Mouse (Mus musculus): ENCODE results near the gene Prkcd.
A peak's percentile ranks its signal among the peaks of the same experiment; 100 is the strongest.

Prkcd gene

GRCm38 (mm10) chr14:30609499-30609898 is 16.5 kb downstream of the Prkcd start:
- no peak for DNase-seq (ENCODE audit: inconsistent age in 2 of 2, low spot score in 1 of 2)

- DNase-seq (ENCODE audit: inconsistent age in 2 of 2, low spot score in 1 of 2): no peak
Measured at GRCm38 (mm10) chr14:30608176-30608575, 17.8 kb downstream of the Prkcd start.

GRCm38 (mm10) chr14:30607696-30608095 is 18.3 kb downstream of the Prkcd start:
- no peak for DNase-seq (ENCODE audit: inconsistent age in 2 of 2, low spot score in 1 of 2)

DNA sequence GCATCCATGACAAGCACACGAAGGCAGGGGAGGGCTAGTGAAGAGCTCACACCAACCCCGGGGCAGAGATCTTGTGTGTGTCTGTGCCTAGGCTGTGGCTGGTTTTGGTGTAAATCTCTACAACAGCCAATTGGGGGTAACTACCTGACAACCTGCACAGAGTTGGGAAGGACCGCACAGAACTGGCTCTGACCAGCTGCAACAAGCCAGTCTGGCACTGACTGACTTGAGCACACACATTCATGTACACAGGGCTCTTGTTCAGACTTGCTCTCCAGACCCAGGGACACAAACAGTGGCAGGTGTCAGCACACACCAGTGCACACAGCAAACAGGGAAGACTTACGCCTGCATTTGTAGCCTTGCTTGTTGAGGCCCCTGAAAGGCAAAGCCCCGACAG is 19.2 kb downstream of the Prkcd start:
- DNase-seq (ENCODE audit: inconsistent age in 2 of 2, low spot score in 1 of 2): no peak

GRCm38 (mm10) chr14:30597142-30597541 is 28.9 kb downstream of the Prkcd start:
- DNase-seq (ENCODE audit: inconsistent age in 2 of 2, low spot score in 1 of 2): no peak

DNA sequence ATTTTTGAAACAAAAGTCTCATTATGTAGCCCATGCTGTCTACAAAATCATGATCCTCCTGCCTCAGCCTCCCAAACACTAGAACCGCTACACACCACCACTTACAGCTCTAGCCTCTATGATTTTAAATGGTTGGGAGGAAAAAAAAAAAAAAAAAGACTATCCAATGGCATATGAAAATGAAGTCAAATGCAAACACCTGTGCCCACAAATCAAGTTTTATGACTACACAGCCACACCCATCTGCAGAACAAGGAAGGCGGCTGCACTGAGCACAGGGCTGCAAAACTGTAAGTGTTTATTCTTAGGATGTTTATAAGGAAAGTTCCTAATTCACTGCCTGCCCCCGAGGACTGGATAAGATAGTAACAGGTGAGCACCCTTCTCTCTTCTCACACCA is 29.6 kb downstream of the Prkcd start:
- DNase-seq (ENCODE audit: inconsistent age in 2 of 2, low spot score in 1 of 2): no peak

DNA sequence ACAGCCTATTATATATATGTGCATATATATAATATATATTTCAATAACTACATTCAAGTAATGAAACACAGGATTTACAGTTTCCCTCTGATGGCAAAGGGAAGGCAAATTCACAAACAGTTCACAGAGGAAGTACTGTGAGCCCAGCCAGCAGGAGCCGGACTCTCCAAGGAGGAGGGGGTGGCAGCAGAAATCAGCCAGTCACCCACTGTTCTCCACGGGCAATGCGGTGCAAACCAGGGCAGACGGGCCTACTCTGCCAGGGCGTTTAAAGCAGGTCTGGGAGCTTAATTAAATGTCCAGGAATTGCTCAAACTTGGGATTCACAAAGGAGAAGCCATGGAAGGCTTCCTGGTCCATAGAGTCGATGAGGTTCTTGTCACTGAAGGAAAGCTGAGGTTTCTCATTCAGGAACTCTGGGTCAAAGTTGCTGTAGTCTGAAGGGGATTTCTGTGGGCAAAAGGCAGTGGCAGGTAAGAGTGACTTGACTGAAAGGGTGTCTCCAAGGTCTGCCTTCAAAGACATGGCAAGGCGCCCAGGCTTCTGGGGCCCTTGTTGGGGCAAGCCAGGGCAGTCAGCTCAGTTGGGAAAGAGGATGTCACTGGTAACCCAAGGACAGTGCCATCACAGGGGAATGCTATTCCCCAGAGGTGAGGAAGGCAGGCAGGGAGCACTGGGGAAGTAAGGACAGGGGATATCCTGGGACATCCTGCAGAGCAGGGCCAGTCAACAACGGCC is 30.3 kb downstream of the Prkcd start:
- peak; percentile 88 to 95 for DNase-seq (ENCODE audit: inconsistent age in 2 of 2, low spot score in 1 of 2)

DNA sequence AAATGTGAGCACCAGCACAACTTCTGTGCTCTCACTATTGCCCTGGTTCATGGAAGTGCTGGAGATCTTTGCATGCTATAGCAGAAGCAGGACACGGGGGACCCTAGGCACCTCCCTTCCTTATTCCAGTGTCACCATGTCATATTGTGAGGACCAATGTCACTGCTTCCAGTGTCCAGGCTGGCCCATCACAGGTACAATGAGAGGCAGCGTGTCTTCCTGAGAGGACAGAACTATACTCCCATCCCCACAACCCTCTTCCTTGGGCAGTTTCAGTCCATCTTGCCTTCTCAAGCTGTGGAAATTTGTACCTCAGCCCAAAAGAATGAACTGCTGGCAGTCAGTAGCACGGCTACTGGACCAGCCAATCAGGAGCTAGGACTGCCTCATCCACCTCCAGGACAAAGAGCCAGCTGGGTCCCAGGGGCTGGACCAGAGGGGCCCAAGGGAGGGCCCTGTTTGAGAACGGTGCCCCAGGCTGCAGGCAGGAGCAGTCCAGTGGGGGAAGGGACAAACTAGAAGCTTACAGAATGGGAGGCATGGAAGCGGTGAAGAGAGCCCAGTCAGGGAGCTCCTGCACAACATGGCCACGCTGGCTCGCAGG is 31.8 kb downstream of the Prkcd start:
- peak in 1 of 2 experiments; percentile 82 for DNase-seq (ENCODE audit: inconsistent age in 2 of 2, low spot score in 1 of 2)

DNA sequence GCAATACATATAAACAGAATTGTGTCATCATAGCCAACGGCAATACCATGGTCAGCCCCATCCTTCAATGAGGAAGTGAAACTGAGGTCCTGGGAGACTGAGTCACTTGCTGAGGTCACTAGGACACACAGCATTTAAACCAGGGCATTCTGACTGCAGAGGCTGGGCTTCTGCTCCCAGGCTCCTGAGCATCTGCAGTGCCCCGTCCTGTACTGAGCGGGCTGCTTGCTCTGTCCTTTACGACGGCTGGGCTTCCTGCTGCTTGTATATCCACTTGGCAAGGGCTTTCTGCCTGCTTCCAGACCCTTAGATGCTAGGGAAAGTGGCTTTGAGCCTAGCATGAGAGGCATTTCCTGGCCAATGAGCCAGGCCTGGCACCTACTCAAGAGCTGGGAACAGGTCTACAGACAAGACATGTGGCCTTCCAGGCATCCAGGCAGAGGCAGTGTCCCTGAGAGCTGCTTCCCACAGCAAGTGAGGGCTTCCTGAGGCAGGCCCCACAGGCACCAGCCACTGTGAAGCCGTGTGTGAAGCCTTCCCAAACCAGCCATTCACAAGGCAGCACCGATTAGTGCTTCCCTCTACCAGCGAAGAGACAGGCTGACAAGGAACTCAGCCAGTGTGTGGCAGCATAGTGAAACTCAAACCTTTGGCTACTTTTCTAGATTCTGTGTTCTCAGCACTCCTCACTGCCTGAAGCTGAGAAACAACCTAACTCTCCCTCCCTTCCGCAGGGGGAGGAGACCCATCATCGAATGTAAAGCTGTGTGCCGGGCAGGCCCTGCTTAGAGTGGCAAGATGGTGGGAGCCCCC is 32.5 kb downstream of the Prkcd start:
- DNase-seq (ENCODE audit: inconsistent age in 2 of 2, low spot score in 1 of 2): peak; percentile 80 to 92

- peak; percentile 87 to 94 for DNase-seq (ENCODE audit: inconsistent age in 2 of 2, low spot score in 1 of 2)
Measured at GRCm38 (mm10) chr14:30591417-30591816, 34.6 kb downstream of the Prkcd start.

GRCm38 (mm10) chr14:30590918-30591317 is 35.1 kb downstream of the Prkcd start:
- peak; percentile 69 to 86 for DNase-seq (ENCODE audit: inconsistent age in 2 of 2, low spot score in 1 of 2)

DNA sequence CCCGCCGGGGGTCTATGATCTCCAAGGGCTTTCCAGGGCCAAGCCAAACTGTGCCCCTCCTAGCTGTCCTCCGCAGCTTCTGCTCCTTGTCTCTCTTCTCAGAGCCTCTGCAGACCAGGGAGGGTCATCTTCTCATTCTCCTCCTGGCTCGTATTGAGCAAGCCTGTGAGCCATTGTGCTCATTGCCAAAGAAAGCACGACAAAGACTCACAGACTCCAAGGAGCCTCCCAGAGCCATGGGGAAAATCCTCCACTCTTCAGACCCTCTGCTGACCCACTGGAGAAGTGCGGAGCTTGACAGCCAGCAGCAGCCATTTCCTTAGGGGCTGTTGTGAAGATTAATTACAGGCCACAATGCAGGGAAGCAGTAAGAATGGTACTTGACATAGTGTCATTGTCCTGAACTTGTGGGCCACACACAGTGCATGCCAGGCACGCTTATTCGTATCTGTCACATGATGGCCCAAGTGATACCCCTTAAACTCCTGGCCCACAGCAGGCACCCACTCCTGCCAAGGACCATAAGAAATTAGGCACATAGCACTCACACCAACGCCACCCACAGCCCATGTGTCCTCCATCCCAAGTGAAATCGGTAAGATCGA is 35.9 kb downstream of the Prkcd start:
- DNase-seq (ENCODE audit: inconsistent age in 2 of 2, low spot score in 1 of 2): peak in 1 of 2 experiments; percentile 83

DNA sequence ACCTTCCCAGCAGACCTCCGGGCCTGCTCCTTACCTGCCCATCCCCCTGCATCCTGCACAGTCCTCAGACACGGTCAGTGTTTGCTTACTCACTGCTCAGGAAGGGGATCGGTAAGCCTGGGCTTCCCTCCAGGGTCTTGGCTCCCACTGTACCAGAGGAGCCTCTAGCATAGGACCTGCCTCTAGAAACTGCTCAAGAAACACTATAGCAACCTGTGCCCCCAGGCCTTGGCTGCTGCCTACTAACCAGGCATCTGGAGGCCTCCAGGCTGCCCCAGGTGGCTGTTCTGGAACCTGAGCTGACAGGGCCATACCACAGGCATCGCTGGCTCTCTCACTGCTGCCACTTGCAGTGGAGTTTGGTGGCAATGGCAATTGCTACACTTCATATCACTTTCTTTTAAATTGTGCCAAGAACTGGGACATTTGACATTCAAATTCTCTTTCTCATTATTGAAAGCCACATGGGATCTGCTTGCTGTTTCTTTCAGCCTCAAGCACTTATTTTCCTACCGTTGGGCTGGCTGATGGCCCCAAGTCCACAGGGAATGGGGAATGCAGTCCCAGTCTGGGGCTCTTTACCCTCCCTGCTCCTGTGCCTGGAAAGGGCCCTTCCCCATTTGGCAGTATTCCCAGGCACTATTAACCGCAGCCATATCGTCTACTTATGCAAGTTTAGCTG is 39.1 kb downstream of the Prkcd start:
- DNase-seq (ENCODE audit: inconsistent age in 2 of 2, low spot score in 1 of 2): no peak

DNA sequence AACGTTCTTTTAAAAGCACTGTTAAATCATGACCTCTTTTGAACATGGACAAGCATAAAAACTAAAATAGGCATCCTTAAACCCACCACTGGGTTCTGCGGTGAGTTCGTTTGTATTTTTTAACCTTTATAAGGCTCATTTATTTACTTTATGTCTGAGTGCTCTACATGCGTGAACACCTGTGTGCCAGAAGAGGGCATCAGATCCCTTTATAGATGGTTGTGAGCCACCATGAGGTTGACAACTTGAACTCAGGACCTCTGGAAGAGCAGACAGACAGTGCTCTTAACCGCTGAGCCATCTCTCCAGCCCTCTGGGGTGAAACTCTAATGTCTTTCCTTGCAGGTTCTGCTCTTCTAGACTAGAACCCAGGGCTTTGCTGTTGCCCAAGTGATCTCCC is 40.7 kb downstream of the Prkcd start:
- no peak for DNase-seq (ENCODE audit: inconsistent age in 2 of 2, low spot score in 1 of 2)

DNA sequence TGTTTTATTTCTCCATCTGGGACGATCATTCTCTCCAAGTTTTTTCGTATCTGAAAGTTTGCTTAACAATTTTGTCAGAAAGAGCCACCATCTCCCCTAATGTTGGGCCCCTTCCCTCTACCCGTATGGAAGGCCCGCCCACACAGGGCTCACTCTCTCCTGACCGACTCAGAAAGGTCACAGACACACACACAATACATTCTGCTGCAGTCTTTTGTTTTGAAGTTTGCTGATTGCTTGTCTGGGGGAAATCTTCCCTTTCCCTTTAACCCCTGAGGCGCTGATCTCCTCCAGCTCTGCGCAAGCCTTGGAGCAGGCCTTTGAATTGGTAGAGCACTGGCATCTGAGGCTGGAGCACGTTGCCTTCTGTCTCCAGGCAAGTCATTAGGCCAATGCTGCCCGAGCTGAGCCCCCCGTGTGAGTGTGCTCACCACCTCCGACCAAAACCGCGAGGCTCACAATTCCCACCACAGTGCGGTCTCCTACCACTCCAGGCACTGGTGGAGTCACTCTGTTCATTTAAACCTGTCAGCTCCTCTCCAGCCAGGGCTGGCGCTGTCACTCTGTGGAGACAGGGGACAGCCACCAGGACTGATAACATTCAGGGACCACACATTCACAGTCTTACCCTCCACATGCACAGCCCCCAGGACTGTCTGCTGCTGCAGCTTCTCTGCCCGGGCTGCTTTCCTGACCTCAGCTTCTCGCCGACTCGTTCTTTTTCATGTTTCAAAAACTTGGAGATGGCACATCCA is 41.3 kb downstream of the Prkcd start:
- DNase-seq (ENCODE audit: inconsistent age in 2 of 2, low spot score in 1 of 2): no peak

GRCm38 (mm10) chr14:30584077-30584476 is 41.9 kb downstream of the Prkcd start:
- peak in 1 of 2 experiments; percentile 76 for DNase-seq (ENCODE audit: inconsistent age in 2 of 2, low spot score in 1 of 2)

DNA sequence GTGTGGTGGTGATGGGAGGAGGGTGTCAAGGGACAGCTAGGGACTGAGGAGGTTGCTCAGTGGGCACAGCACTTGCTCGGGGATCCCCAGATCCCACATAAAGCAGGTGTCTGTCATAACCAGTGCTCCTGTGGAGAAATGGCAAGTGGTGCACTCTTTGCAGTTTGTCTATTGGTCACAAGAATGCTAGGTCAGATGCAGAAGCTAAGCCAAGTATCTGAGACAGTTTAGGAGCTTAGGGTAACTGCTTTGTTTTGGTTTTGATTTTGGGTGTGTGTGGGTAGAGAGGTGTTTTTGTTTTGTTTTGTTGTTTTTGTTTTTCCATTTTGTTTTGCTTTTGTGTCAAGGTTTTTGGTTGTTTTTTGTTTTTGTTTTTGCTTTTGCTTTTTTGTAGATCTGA is 44.8 kb downstream of the Prkcd start:
- no peak for DNase-seq (ENCODE audit: inconsistent age in 2 of 2, low spot score in 1 of 2)

DNA sequence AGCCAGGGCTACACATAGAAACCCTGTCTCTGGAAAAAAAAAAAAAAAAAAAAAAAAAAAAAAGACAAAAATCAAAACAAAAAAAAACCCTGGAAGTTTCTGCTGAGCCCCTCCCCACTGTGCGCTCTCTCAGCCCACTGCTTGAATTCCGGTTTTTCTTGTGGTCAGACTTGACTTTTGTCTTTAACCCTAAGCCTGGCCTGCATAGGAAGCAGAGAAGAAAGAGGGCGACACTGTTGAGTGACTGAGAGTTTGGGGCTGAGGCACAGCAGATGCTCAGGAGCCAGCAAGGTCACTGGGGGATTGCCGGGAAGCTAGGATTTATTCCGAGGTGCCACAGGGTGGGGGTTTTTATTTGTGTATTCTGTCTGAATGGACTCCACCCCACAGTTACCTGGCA is 46.1 kb downstream of the Prkcd start:
- no peak for DNase-seq (ENCODE audit: inconsistent age in 2 of 2, low spot score in 1 of 2)

DNA sequence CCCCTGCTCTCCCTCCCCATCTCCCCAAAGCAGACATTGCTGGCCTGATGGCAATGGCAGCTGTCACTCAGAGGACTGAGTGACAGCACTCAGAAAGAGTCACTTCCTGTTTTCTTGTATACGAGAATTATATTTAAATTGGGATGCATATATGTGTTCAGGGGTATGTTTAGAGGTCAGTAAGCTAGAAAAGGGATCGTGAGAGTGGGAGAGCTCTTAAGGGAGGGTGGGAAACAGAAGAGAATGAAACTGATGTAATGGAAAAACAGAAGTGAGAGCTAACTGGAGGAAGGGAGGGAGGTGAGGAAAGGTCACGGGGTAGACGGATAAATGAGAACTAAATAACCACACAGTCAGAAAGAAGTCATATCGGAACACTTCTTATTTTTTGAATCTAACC is 46.8 kb downstream of the Prkcd start:
- no peak for DNase-seq (ENCODE audit: inconsistent age in 2 of 2, low spot score in 1 of 2)

Data from adrenal gland, adult (tissue).